Mouse (Mus musculus) Patski (cell line): ENCODE data around the gene Trappc5. TPM values are rescaled to one million over a fixed set of nuclear protein-coding genes. Genes with fewer than 3 reads are reported as not detected.

ENCODE experiments used
- ATAC-seq: fragments of 100-300 bp; one replicate; pipeline ENCODE4 v1.8.0; 2021
- CTCF ChIA-PET: fragments of 350-600 bp; sonication (Branson Sonifier 250); formaldehyde crosslinking; loops from one replicate; lab custom pipeline; 2022; ENCODE audit warnings: inconsistent platforms; lab: Charles Lee
- POLR2A ChIA-PET: fragments of 350-600 bp; sonication (Branson Sonifier 250); formaldehyde crosslinking; loops from one replicate; lab custom pipeline; 2022; ENCODE audit warnings: antibody characterized with exemption, inconsistent platforms; lab: Charles Lee
- DNase-seq: peaks from one replicate; pipeline ENCODE4 v3.0.0-alpha.2; 2011; ENCODE audit warnings: low read depth, low spot score
- H3K27me3 ChIP-seq: fragments of 371-371 bp; one replicate; pipeline ENCODE4 v1.5.1; 2021
- CTCF ChIP-seq: fragments of 100-300 bp; IDR thresholded peaks from one replicate; pipeline ENCODE4 v1.5.1; 2021
- in situ Hi-C: fragments of 300-500 bp; cut with MboI; formaldehyde crosslinking; loops from 3 replicates; pipeline ENCODE4 v1.11.1; 2018; ENCODE audit warnings: low pct_unique_long_range_greater_than_20kb, mixed read lengths
- polyA plus RNA-seq: library from polyadenylated mRNA; unstranded; gene quantifications from one replicate; pipeline ENCODE4 v1.2.3, GENCODE M21; 2021

Trappc5 gene
- polyA plus RNA-seq, 1 experiment from 2014 or later, result 24.8 TPM

- no peaks in the 10 kb centered on the region for H3K27me3 ChIP-seq
- ATAC-seq (peak; percentile 52), DNase-seq (no peak)
- peak; percentile 93 for TF ChIP-seq CTCF
- ChIA-PET CTCF (interaction anchor here (0.7 to 4.4 kb wide), 23 partner anchors 9 to 208 kb away, joined by 3 to 41 read pairs (median 4); partner anchors contain the start of genes C330021F23Rik, Camsap3, Pet100 and Retn), POLR2A (interaction anchor here (1.0 to 1.9 kb wide), 3 partner anchors 51 to 163 kb away, joined by 3 to 4 read pairs (median 3); partner anchors contain the start of genes Pet100 and Xab2)
- in situ Hi-C loops, result loop anchor here (5.0 to 10.0 kb wide), 4 partner anchors 45 to 317 kb away; partner anchors contain the start of genes A430078G23Rik and Pcp2
Observed at GRCm38 (mm10) chr8:3671980-3672491, 4.1 kb upstream of the Trappc5 start, which contains the start of gene Fcor. Gene Fcor, minus strand, starts transcription at chr8:3672362.

DNA sequence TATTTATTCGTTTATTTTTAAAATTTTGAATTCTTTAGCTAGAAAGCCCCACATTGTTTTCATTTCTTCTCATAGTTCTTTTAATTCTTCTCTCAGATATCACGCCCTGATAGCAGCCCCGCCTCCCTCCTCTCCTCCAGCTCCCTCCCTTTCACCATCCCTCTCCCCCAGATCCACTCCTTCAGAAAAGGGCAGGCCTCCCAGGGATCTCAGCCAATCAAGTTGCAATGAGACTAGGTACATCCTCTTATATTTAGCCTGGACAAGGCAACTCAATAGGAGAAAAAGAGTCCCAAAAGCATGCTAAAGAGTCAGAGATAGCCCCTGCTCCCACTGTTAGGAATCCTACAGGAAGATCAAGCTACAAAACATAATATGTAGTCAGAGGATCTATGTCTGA lies 1.4 kb upstream of the Trappc5 start:
- CTCF ChIA-PET, result interaction anchor here (0.9 to 3.4 kb wide), 6 partner anchors 9 to 123 kb away, joined by 3 to 20 read pairs (median 4); partner anchors contain the start of gene Mcemp1
- H3K27me3 ChIP-seq, result no peaks in the 10 kb centered on the region
- TF ChIP-seq CTCF, result no peak
- DNase-seq, result no peak
- POLR2A ChIA-PET, result interaction anchor here (0.6 kb wide), 1 partner anchor 30 kb away, joined by 3 read pairs; no protein-coding TSS in a partner anchor
- in situ Hi-C loops, result loop anchor here (5.0 to 10.0 kb wide), 5 partner anchors 47 to 320 kb away; partner anchors contain the start of genes A430078G23Rik, Pcp2 and Pex11g
- no peak for ATAC-seq

DNA sequence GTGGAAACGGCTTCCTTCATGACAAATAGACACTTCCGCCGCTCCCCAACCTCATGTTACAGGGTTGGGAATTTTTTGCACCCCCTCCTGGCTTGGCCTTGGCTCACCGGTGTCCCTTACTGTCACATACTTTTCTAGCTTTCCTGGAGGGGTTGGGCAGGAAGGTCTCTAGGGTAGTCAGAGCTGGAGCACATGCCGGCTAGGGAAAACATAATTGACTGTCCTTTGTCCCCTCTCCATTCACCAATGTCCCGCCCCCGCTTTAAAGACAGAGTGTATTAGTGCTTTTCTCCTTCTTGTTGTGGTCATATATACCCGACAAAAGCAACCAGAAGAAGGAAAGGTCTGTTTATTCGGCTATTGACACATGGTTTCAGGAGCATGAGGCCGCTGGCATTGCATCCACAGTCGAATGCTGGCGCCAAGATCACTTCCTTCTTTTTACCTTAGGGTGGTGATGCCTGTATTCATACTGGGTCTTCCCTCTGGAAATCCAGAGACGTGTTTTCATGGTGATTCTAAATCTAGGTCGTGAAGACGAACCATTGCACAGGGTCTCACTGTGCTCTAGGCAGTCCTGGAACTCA lies 987 bp downstream of the Trappc5 start:
- TF ChIP-seq CTCF, result no peak
- in situ Hi-C loops, result loop anchor here (5.0 to 10.0 kb wide), 3 partner anchors 210 to 322 kb away; partner anchors contain the start of genes A430078G23Rik and Pex11g
- DNase-seq, result no peak
- no peaks in the 10 kb centered on the region for H3K27me3 ChIP-seq
- ChIA-PET CTCF (interaction anchor here (1.2 to 3.4 kb wide), 3 partner anchors 48 to 209 kb away, joined by 3 to 20 read pairs (median 19); no protein-coding TSS in a partner anchor), POLR2A (no interaction called here)
- ATAC-seq, result peak; percentile 13

GRCm38 (mm10) chr8:3678831-3679230 lies 2.7 kb downstream of the Trappc5 start:
- POLR2A ChIA-PET, result no interaction called here
- CTCF ChIA-PET, result no interaction called here
- no peak for ATAC-seq
- in situ Hi-C loops, result loop anchor here (5.0 to 10.0 kb wide), 3 partner anchors 212 to 324 kb away; partner anchors contain the start of genes A430078G23Rik and Pex11g
- DNase-seq, result no peak
- TF ChIP-seq CTCF, result no peak
- H3K27me3 ChIP-seq, result no peaks in the 10 kb centered on the region

GRCm38 (mm10) chr8:3679236-3679635 lies 3.1 kb downstream of the Trappc5 start:
- TF ChIP-seq CTCF, result no peak
- ChIA-PET POLR2A (no interaction called here), CTCF (no interaction called here)
- in situ Hi-C loops, result loop anchor here (5.0 to 10.0 kb wide), 3 partner anchors 212 to 324 kb away; partner anchors contain the start of genes A430078G23Rik and Pex11g
- no peak for ATAC-seq
- no peak for DNase-seq
- H3K27me3 ChIP-seq, result no peaks in the 10 kb centered on the region

DNA sequence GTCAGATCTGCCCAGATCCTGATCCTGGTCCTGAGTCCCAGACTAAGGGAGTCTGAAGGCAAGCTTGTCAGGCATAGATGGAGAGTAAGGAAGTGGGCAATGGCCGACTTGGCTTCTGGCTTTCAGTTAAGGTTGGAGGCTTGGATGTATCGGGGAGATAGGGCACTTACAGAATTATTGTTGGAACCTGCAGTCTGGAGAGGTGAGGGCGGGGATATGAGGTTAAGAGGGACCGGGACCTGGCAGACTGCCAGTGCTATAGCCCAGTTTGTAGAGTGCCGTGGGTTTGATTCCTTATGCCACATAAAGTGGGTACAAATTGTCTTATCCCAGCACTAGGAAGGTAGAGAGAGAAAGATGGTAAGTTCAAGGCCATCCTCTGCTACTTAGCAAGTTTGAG lies 3.6 kb downstream of the Trappc5 start:
- no peaks in the 10 kb centered on the region for H3K27me3 ChIP-seq
- POLR2A ChIA-PET, result no interaction called here
- no peak for TF ChIP-seq CTCF
- DNase-seq (no peak), ATAC-seq (no peak)
- CTCF ChIA-PET, result no interaction called here
- in situ Hi-C loops, result loop anchor here (5.0 to 10.0 kb wide), 3 partner anchors 212 to 325 kb away; partner anchors contain the start of genes A430078G23Rik and Pex11g

DNA sequence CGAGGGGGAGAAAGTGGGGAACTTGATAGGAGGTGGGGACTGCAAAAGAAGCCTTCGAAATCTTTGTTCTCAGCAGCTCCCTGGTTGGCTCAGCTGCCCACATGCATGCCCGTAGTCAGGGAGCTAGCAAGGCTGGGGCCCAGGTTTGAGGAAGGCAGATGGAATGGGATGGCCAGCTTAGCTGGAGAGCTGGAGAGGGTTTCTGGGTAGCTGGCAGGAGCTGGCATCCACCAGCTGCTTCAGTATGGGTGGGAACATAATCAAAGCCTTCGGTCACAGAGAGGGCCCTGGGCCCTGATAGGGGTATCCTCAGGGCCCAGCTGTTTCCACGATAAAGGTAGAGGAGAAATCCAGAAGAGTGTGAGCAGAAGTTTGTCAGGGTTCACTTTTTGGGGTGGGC lies 6.3 kb downstream of the Trappc5 start:
- H3K27me3 ChIP-seq, result no peaks in the 10 kb centered on the region
- CTCF ChIA-PET, result no interaction called here
- in situ Hi-C loops, result no loop called here
- POLR2A ChIA-PET, result no interaction called here
- TF ChIP-seq CTCF, result no peak
- no peak for ATAC-seq
- no peak for DNase-seq

- ATAC-seq, result no peak
- in situ Hi-C loops, result no loop called here
- POLR2A ChIA-PET, result no interaction called here
- TF ChIP-seq CTCF, result no peak
- DNase-seq, result no peak
- peaks cover under 1% of the 10 kb centered on the region for H3K27me3 ChIP-seq
- CTCF ChIA-PET, result no interaction called here
Observed at GRCm38 (mm10) chr8:3683408-3684176, 7.5 kb downstream of the Trappc5 start.

GRCm38 (mm10) chr8:3684530-3684929 lies 8.4 kb downstream of the Trappc5 start:
- DNase-seq (no peak), ATAC-seq (no peak)
- TF ChIP-seq CTCF, result no peak
- ChIA-PET CTCF (no interaction called here), POLR2A (no interaction called here)
- in situ Hi-C loops, result no loop called here
- peaks cover 10% of the 10 kb centered on the region for H3K27me3 ChIP-seq

DNA sequence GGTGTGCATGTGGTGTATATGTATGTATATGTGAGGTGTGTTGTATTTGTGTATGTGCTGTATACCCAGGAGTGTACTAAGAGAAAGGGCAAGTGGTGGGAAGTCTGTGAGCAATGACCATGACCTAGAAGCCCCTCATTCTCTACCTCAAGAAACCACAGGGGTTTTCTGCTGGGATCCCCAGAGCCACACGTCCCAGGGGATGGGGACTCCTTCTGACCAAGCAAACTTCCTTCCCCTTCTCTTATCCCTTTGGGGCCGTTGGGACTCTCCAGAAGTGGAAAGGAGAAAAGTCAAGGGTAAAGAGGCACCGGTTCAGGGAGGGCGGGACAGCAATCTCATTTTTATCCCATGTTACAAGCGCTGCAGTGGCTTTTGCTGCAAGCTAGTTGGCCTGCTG lies 9.3 kb downstream of the Trappc5 start:
- in situ Hi-C loops, result no loop called here
- ChIA-PET CTCF (no interaction called here), POLR2A (no interaction called here)
- no peak for DNase-seq
- ATAC-seq, result no peak
- H3K27me3 ChIP-seq, result peaks cover 17% of the 10 kb centered on the region
- TF ChIP-seq CTCF, result no peak
